Mouse (Mus musculus): ENCODE data around the gene Nxpe5. TPM values are rescaled to one million over a fixed set of nuclear protein-coding genes. Genes with fewer than 3 reads are reported as not detected.

Gene Nxpe5
- total RNA-seq, 1 experiment, result 0.09 TPM

- Histone ChIP-seq H3K4me1 (ENCODE audit: control insufficient read depth in 2 of 2, insufficient read depth in 2 of 2, low read length in 2 of 2, poor library complexity in 1 of 2) (peaks cover 0 to 4% of the 10 kb centered on the region in 2 experiments; a peak in 1 of 4 replicates), H3K27ac (ENCODE audit: insufficient read depth, low read depth, low read length, poor library complexity, severe bottlenecking) (no peak overlapping the region), H3K9me3 (ENCODE audit: control insufficient read depth, insufficient read depth, low read depth, low read length) (no peaks in the 10 kb centered on the region), H3K9ac (ENCODE audit: insufficient read depth, low read depth, low read length, poor library complexity, severe bottlenecking) (no peak overlapping the region), H3K4me3 (ENCODE audit: insufficient read depth in 1 of 2, low read depth in 1 of 2, low read length in 2 of 2, poor library complexity in 1 of 2, severe bottlenecking in 1 of 2) (no peak overlapping the region), H3K36me3 (ENCODE audit: control insufficient read depth, insufficient read depth, low read length, poor library complexity, severe bottlenecking) (peaks cover 32% of the 10 kb centered on the region)
- in situ Hi-C loops (cut with MboI; ENCODE audit: low sequenced_read_pairs in 2 of 2, unreplicated experiment in 2 of 2), result no loop called here
- no peak for TF ChIP-seq ZNF384 (IDR thresholded peaks at IDR 0.05; ENCODE audit: low read depth, low read length)
- TF ChIP-seq ZC3H11A (IDR thresholded peaks at IDR 0.05; ENCODE audit: borderline replicate concordance, low read depth, low read length), result no peak
- no peak for TF ChIP-seq HCFC1 (IDR thresholded peaks at IDR 0.05; ENCODE audit: borderline replicate concordance, insufficient read depth, low read length)
- TF ChIP-seq CHD2 (IDR thresholded peaks at IDR 0.05; ENCODE audit: low read depth, low read length), result no peak
- no peak for TF ChIP-seq MAFK (IDR thresholded peaks at IDR 0.05; ENCODE audit: insufficient read depth, low read depth, low read length)
- no peak for DNase-seq (ENCODE audit: low read depth, low spot score)
Observed at GRCm38 (mm10) chr5:138258078-138258477, 32.4 kb downstream of the Nxpe5 start.

DNA sequence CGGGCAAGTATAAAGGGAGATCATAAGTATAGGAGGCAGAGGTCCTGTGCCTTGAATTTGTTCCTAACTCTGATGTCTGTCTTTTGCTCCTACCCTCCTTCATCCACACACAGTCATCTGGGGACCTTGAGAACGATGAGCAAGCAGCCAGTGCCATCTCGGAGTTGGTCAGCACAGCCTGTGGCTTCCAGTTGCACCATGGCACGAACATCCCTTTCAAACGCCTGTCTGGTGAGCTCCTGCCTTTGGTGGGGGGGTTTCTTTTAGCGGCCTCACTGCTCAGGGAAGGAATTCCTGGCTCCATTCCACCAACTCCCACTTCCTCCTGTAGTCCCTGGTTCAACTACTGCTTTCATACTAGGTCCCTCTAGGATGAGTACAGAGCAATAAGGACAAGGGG is 32.8 kb downstream of the Nxpe5 start:
- no peak overlapping the region for H3K9ac ChIP-seq (ENCODE audit: insufficient read depth, low read depth, low read length, poor library complexity, severe bottlenecking)
- H3K27ac ChIP-seq (ENCODE audit: insufficient read depth, low read depth, low read length, poor library complexity, severe bottlenecking), result no peak overlapping the region
- no peak for DNase-seq (ENCODE audit: low read depth, low spot score)
- H3K4me3 ChIP-seq (ENCODE audit: insufficient read depth in 1 of 2, low read depth in 1 of 2, low read length in 2 of 2, poor library complexity in 1 of 2, severe bottlenecking in 1 of 2), result no peak overlapping the region
- H3K4me1 ChIP-seq (ENCODE audit: control insufficient read depth in 2 of 2, insufficient read depth in 2 of 2, low read length in 2 of 2, poor library complexity in 1 of 2), result peaks cover 0 to 5% of the 10 kb centered on the region in 2 experiments; a peak in 1 of 4 replicates
- H3K9me3 ChIP-seq (ENCODE audit: control insufficient read depth, insufficient read depth, low read depth, low read length), result no peaks in the 10 kb centered on the region
- H3K36me3 ChIP-seq (ENCODE audit: control insufficient read depth, insufficient read depth, low read length, poor library complexity, severe bottlenecking), result peaks cover 32% of the 10 kb centered on the region
- in situ Hi-C loops (cut with MboI; ENCODE audit: low sequenced_read_pairs in 2 of 2, unreplicated experiment in 2 of 2), result no loop called here
- TF ChIP-seq HCFC1 (IDR thresholded peaks at IDR 0.05; ENCODE audit: borderline replicate concordance, insufficient read depth, low read length), result no peak
- no peak for TF ChIP-seq CHD2 (IDR thresholded peaks at IDR 0.05; ENCODE audit: low read depth, low read length)
- no peak for TF ChIP-seq MAFK (IDR thresholded peaks at IDR 0.05; ENCODE audit: insufficient read depth, low read depth, low read length)
- no peak for TF ChIP-seq ZNF384 (IDR thresholded peaks at IDR 0.05; ENCODE audit: low read depth, low read length)
- TF ChIP-seq ZC3H11A (IDR thresholded peaks at IDR 0.05; ENCODE audit: borderline replicate concordance, low read depth, low read length), result no peak

DNA sequence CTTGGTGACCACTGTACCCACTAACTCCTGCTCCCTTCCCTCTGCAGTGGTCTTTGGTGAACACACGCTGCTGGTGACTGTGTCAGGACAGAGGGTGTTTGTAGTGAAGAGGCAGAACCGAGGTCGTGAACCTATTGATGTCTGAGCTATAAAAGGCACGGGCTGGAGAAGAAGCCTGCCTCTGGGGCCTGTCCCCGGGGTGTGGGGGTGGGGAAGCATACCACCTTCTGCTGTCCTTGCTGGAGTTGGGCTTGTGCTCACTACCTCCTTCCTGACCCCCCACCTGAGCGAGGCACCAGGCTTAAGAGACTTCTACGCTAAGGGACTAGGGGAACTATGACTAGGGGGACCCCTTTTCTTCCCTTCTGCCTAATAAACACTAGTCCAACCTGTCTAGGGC is 33.3 kb downstream of the Nxpe5 start:
- Histone ChIP-seq H3K9me3 (ENCODE audit: control insufficient read depth, insufficient read depth, low read depth, low read length) (no peaks in the 10 kb centered on the region), H3K9ac (ENCODE audit: insufficient read depth, low read depth, low read length, poor library complexity, severe bottlenecking) (no peak overlapping the region), H3K27ac (ENCODE audit: insufficient read depth, low read depth, low read length, poor library complexity, severe bottlenecking) (no peak overlapping the region), H3K4me3 (ENCODE audit: insufficient read depth in 1 of 2, low read depth in 1 of 2, low read length in 2 of 2, poor library complexity in 1 of 2, severe bottlenecking in 1 of 2) (no peak overlapping the region), H3K4me1 (ENCODE audit: control insufficient read depth in 2 of 2, insufficient read depth in 2 of 2, low read length in 2 of 2, poor library complexity in 1 of 2) (peaks cover 0 to 5% of the 10 kb centered on the region in 2 experiments; a peak in 1 of 4 replicates), H3K36me3 (ENCODE audit: control insufficient read depth, insufficient read depth, low read length, poor library complexity, severe bottlenecking) (peaks cover 32% of the 10 kb centered on the region)
- DNase-seq (ENCODE audit: low read depth, low spot score), result no peak
- TF ChIP-seq MAFK (IDR thresholded peaks at IDR 0.05; ENCODE audit: insufficient read depth, low read depth, low read length), result no peak
- TF ChIP-seq CHD2 (IDR thresholded peaks at IDR 0.05; ENCODE audit: low read depth, low read length), result no peak
- TF ChIP-seq ZNF384 (IDR thresholded peaks at IDR 0.05; ENCODE audit: low read depth, low read length), result no peak
- no peak for TF ChIP-seq ZC3H11A (IDR thresholded peaks at IDR 0.05; ENCODE audit: borderline replicate concordance, low read depth, low read length)
- TF ChIP-seq HCFC1 (IDR thresholded peaks at IDR 0.05; ENCODE audit: borderline replicate concordance, insufficient read depth, low read length), result no peak
- in situ Hi-C loops (cut with MboI; ENCODE audit: low sequenced_read_pairs in 2 of 2, unreplicated experiment in 2 of 2), result no loop called here

DNA sequence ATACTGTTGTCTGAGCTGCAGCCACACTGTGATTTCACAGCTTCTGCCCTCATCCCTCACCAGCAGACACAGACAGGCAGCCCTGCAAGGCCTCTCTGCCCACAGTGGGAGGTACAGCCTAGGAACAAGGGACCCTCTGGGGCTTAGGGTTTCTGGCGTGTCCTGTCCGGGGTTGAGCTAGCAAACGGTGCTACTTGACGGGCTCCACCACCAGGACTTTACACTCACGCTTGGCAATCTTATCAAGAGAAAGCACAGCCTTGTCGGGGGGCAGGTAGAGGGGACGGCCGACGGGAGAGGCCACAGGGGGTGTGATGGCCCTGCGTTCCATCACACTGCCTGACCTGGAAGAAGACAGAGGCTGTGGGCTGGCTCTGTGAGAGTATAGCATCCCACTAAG is 34.4 kb downstream of the Nxpe5 start:
- in situ Hi-C loops (cut with MboI; ENCODE audit: low sequenced_read_pairs in 2 of 2, unreplicated experiment in 2 of 2), result no loop called here
- TF ChIP-seq ZNF384 (IDR thresholded peaks at IDR 0.05; ENCODE audit: low read depth, low read length) (no peak), ZC3H11A (IDR thresholded peaks at IDR 0.05; ENCODE audit: borderline replicate concordance, low read depth, low read length) (no peak), CHD2 (IDR thresholded peaks at IDR 0.05; ENCODE audit: low read depth, low read length) (no peak), MAFK (IDR thresholded peaks at IDR 0.05; ENCODE audit: insufficient read depth, low read depth, low read length) (no peak), HCFC1 (IDR thresholded peaks at IDR 0.05; ENCODE audit: borderline replicate concordance, insufficient read depth, low read length) (no peak)
- no peaks in the 10 kb centered on the region for H3K9me3 ChIP-seq (ENCODE audit: control insufficient read depth, insufficient read depth, low read depth, low read length)
- no peak overlapping the region for H3K27ac ChIP-seq (ENCODE audit: insufficient read depth, low read depth, low read length, poor library complexity, severe bottlenecking)
- H3K36me3 ChIP-seq (ENCODE audit: control insufficient read depth, insufficient read depth, low read length, poor library complexity, severe bottlenecking), result peaks cover 32% of the 10 kb centered on the region
- H3K4me3 ChIP-seq (ENCODE audit: insufficient read depth in 1 of 2, low read depth in 1 of 2, low read length in 2 of 2, poor library complexity in 1 of 2, severe bottlenecking in 1 of 2), result no peak overlapping the region
- DNase-seq (ENCODE audit: low read depth, low spot score), result no peak
- no peak overlapping the region for H3K9ac ChIP-seq (ENCODE audit: insufficient read depth, low read depth, low read length, poor library complexity, severe bottlenecking)
- H3K4me1 ChIP-seq (ENCODE audit: control insufficient read depth in 2 of 2, insufficient read depth in 2 of 2, low read length in 2 of 2, poor library complexity in 1 of 2), result peaks cover 0 to 5% of the 10 kb centered on the region in 2 experiments; a peak in 1 of 4 replicates

DNA sequence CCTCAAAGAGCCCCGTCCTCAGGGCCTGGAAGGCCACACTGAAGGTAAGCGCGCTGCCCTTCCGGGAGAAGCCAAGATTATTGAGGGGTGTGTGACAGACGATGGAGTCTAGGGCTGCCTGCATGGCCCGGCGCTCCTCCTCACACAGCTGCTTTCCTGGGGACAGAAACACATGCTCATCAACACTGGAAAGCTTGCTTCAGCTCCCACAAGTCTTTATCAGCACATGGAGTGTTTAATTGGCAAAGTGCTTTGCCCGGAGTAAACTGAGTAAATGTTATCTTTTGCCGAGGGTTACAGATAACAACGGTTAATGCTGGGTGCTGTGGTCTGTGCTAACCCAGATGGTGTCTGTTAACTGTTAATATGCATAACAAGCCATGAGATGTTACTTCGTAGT is 35.1 kb downstream of the Nxpe5 start:
- TF ChIP-seq MAFK (IDR thresholded peaks at IDR 0.05; ENCODE audit: insufficient read depth, low read depth, low read length), result no peak
- no peak for TF ChIP-seq ZNF384 (IDR thresholded peaks at IDR 0.05; ENCODE audit: low read depth, low read length)
- TF ChIP-seq CHD2 (IDR thresholded peaks at IDR 0.05; ENCODE audit: low read depth, low read length), result no peak
- TF ChIP-seq ZC3H11A (IDR thresholded peaks at IDR 0.05; ENCODE audit: borderline replicate concordance, low read depth, low read length), result no peak
- TF ChIP-seq HCFC1 (IDR thresholded peaks at IDR 0.05; ENCODE audit: borderline replicate concordance, insufficient read depth, low read length), result no peak

More for the DNA sequence above, 35.1 kb downstream of the Nxpe5 start:
- Histone ChIP-seq H3K4me3 (ENCODE audit: insufficient read depth in 1 of 2, low read depth in 1 of 2, low read length in 2 of 2, poor library complexity in 1 of 2, severe bottlenecking in 1 of 2) (no peak overlapping the region), H3K27ac (ENCODE audit: insufficient read depth, low read depth, low read length, poor library complexity, severe bottlenecking) (no peak overlapping the region), H3K9me3 (ENCODE audit: control insufficient read depth, insufficient read depth, low read depth, low read length) (no peaks in the 10 kb centered on the region), H3K9ac (ENCODE audit: insufficient read depth, low read depth, low read length, poor library complexity, severe bottlenecking) (no peak overlapping the region), H3K36me3 (ENCODE audit: control insufficient read depth, insufficient read depth, low read length, poor library complexity, severe bottlenecking) (peaks cover 32% of the 10 kb centered on the region), H3K4me1 (ENCODE audit: control insufficient read depth in 2 of 2, insufficient read depth in 2 of 2, low read length in 2 of 2, poor library complexity in 1 of 2) (peaks cover 0 to 5% of the 10 kb centered on the region in 2 experiments; a peak in 1 of 4 replicates)
- in situ Hi-C loops (cut with MboI; ENCODE audit: low sequenced_read_pairs in 2 of 2, unreplicated experiment in 2 of 2), result no loop called here
- DNase-seq (ENCODE audit: low read depth, low spot score), result no peak

Measured in ES-E14 (cell line).